Mouse (Mus musculus) ES-Bruce4 (cell line): ENCODE results near the gene Fam111a. TPM values are rescaled to one million over a fixed set of nuclear protein-coding genes. Genes with fewer than 3 reads are reported as not detected.
"Not testable (repeated sequence)": the region's sequence is repeated elsewhere in the genome, so short reads cannot be mapped to it uniquely, and the experiment has no call there.

Source experiments
- H3K27ac ChIP-seq: 2 replicates; pipeline ENCODE4 v1.5.1; 2012; ENCODE audit warnings: low read length, inconsistent platforms; ENCODE audit not compliant: insufficient read depth
- H3K27me3 ChIP-seq: 2 replicates; pipeline ENCODE4 v1.6.1; 2012; ENCODE audit warnings: mild to moderate bottlenecking, low read length, inconsistent platforms; ENCODE audit not compliant: control insufficient read depth, poor library complexity, insufficient read depth, severe bottlenecking
- H3K36me3 ChIP-seq: 2 replicates; pipeline ENCODE4 v1.6.1; 2012; ENCODE audit warnings: inconsistent platforms, mild to moderate bottlenecking, low read length, moderate library complexity; ENCODE audit not compliant: control insufficient read depth, poor library complexity, insufficient read depth, severe bottlenecking
- H3K4me1 ChIP-seq: one replicate; pipeline ENCODE4 v1.8.1; 2011; ENCODE audit warnings: low read length; ENCODE audit not compliant: control insufficient read depth, insufficient read depth
- H3K4me3 ChIP-seq: 2 replicates; pipeline ENCODE4 v1.5.1; 2011; ENCODE audit warnings: low read depth, mild to moderate bottlenecking, low read length
- H3K9ac ChIP-seq: 2 replicates; pipeline ENCODE4 v1.6.1; 2012; ENCODE audit warnings: low read depth, mild to moderate bottlenecking, inconsistent platforms; ENCODE audit not compliant: poor library complexity, severe bottlenecking
- H3K9me3 ChIP-seq: replicated peaks from 2 replicates; pipeline ENCODE4 v1.6.1; 2012; ENCODE audit warnings: mild to moderate bottlenecking, low read length, inconsistent platforms; ENCODE audit not compliant: control insufficient read depth, poor library complexity, insufficient read depth, severe bottlenecking
- CTCF ChIP-seq: IDR thresholded peaks from one replicate; pipeline ENCODE4 v1.8.1; 2011; ENCODE audit warnings: low read depth, low read length
- EP300 ChIP-seq: IDR thresholded peaks from 2 replicates; pipeline ENCODE4 v1.6.1; 2011; ENCODE audit warnings: low read depth, low read length; ENCODE audit not compliant: insufficient read depth
- POLR2A ChIP-seq: IDR thresholded peaks from one replicate; pipeline ENCODE4 v1.8.1; 2011; ENCODE audit warnings: low read length; ENCODE audit not compliant: insufficient read depth
- polyA plus RNA-seq: library from polyadenylated mRNA; stranded (reverse); fragments of >200 nt; gene quantifications from 2 replicates; pipeline ENCODE4 v1.2.4, GENCODE M21; 2011; ENCODE audit warnings: low read depth; ENCODE audit not compliant: missing spikeins, insufficient read depth, insufficient read length

The Fam111a gene
- polyA plus RNA-seq, result 10.2 and 17.2 TPM in 2 replicates

GRCm38 (mm10) chr19:12545440-12545839 lies at the start of gene Fam111a:
Gene Fam111a (plus strand): TSS chr19:12545740.
- H3K9me3 ChIP-seq, result peaks cover 18% of the 10 kb centered on the region
- H3K4me1 ChIP-seq, H3K36me3 ChIP-seq, H3K27me3 ChIP-seq, H3K27ac ChIP-seq, H3K9ac ChIP-seq, H3K4me3 ChIP-seq: not testable (repeated sequence)

- H3K4me3 ChIP-seq, result no peak overlapping the region
- no peaks in the 10 kb centered on the region for H3K4me1 ChIP-seq
- H3K9me3 ChIP-seq, result no peaks in the 10 kb centered on the region
- no peak overlapping the region for H3K9ac ChIP-seq
- no peak for TF ChIP-seq POLR2A
- no peak for TF ChIP-seq CTCF
- TF ChIP-seq EP300, result no peak
- no peaks in the 10 kb centered on the region for H3K36me3 ChIP-seq
- H3K27me3 ChIP-seq, result no peaks in the 10 kb centered on the region
- no peak overlapping the region for H3K27ac ChIP-seq
Observed at GRCm38 (mm10) chr19:12496241-12496640, 49.3 kb upstream of the Fam111a start.

GRCm38 (mm10) chr19:12497909-12498308 lies 47.6 kb upstream of the Fam111a start:
- Histone ChIP-seq H3K9me3 (no peaks in the 10 kb centered on the region), H3K27ac (no peak overlapping the region), H3K9ac (no peak overlapping the region), H3K27me3 (no peaks in the 10 kb centered on the region), H3K4me1 (no peaks in the 10 kb centered on the region), H3K36me3 (no peaks in the 10 kb centered on the region), H3K4me3 (no peak overlapping the region)
- TF ChIP-seq POLR2A (no peak), EP300 (no peak), CTCF (no peak)

- Histone ChIP-seq H3K4me3 (no peak overlapping the region), H3K36me3 (no peaks in the 10 kb centered on the region), H3K9me3 (no peaks in the 10 kb centered on the region), H3K4me1 (no peaks in the 10 kb centered on the region), H3K9ac (no peak overlapping the region), H3K27me3 (no peaks in the 10 kb centered on the region), H3K27ac (no peak overlapping the region)
- TF ChIP-seq EP300 (no peak), POLR2A (no peak), CTCF (no peak)
Observed at GRCm38 (mm10) chr19:12498321-12498720, 47.2 kb upstream of the Fam111a start.

GRCm38 (mm10) chr19:12498941-12499340 lies 46.6 kb upstream of the Fam111a start:
- TF ChIP-seq CTCF (no peak), EP300 (no peak), POLR2A (no peak)
- Histone ChIP-seq H3K4me3 (no peak overlapping the region), H3K27ac (no peak overlapping the region)

GRCm38 (mm10) chr19:12499485-12499884 lies 46.1 kb upstream of the Fam111a start:
- no peaks in the 10 kb centered on the region for H3K36me3 ChIP-seq
- no peaks in the 10 kb centered on the region for H3K4me1 ChIP-seq
- H3K9me3 ChIP-seq, result no peaks in the 10 kb centered on the region
- no peak overlapping the region for H3K4me3 ChIP-seq
- H3K27ac ChIP-seq, result no peak overlapping the region
- TF ChIP-seq EP300 (no peak), POLR2A (no peak), CTCF (no peak)
- H3K9ac ChIP-seq, result no peak overlapping the region
- H3K27me3 ChIP-seq, result no peaks in the 10 kb centered on the region

More at GRCm38 (mm10) chr19:12498941-12499340, 46.6 kb upstream of the Fam111a start:
- Histone ChIP-seq H3K9me3 (no peaks in the 10 kb centered on the region), H3K36me3 (no peaks in the 10 kb centered on the region), H3K27me3 (no peaks in the 10 kb centered on the region), H3K4me1 (no peaks in the 10 kb centered on the region), H3K9ac (no peak overlapping the region)
